Mouse (Mus musculus) liver, postnatal 0 days (tissue): ENCODE measurements around the gene Gja3. TPM values are rescaled to one million over a fixed set of nuclear protein-coding genes. Genes with fewer than 3 reads are reported as not detected.
"Not testable (repeated sequence)": the region's sequence is repeated elsewhere in the genome, so short reads cannot be mapped to it uniquely, and the experiment has no call there.

ENCODE experiments used
- ATAC-seq: fragments of 200-750 bp; cut with Nextera tagmentation; 2 replicates; pipeline ENCODE4 v1.8.0; 2017; ENCODE audit warnings: mild to moderate bottlenecking, moderate library complexity
- DNase-seq: peaks from one replicate; pipeline ENCODE4 v3.0.0-alpha.2; 2016
- H3K27ac ChIP-seq: fragments of 300-500 bp; sonication (generic); 2 replicates; pipeline ENCODE4 v1.5.1; 2014; ENCODE audit warnings: antibody characterized with exemption, moderate library complexity, mild to moderate bottlenecking, low read depth
- H3K27me3 ChIP-seq: fragments of 300-500 bp; sonication (generic); 2 replicates; pipeline ENCODE4 v1.6.1; 2014; ENCODE audit warnings: low read length, control low read depth, mixed read lengths; ENCODE audit not compliant: insufficient read depth
- H3K36me3 ChIP-seq: fragments of 300-500 bp; sonication (generic); replicated peaks from 2 replicates; pipeline ENCODE4 v1.6.1; 2014; ENCODE audit warnings: mild to moderate bottlenecking, control low read depth, low read length, moderate library complexity, mixed read lengths; ENCODE audit not compliant: insufficient read depth
- H3K4me1 ChIP-seq: fragments of 300-500 bp; sonication (generic); 2 replicates; pipeline ENCODE4 v1.6.1; 2014; ENCODE audit warnings: antibody characterized with exemption, mild to moderate bottlenecking, control low read depth; ENCODE audit not compliant: insufficient read depth
- H3K4me2 ChIP-seq: fragments of 300-500 bp; sonication (generic); 2 replicates; pipeline ENCODE4 v1.6.1; 2014; ENCODE audit warnings: low read depth, mild to moderate bottlenecking, low read length, moderate library complexity, mixed read lengths
- H3K4me3 ChIP-seq: fragments of 300-500 bp; sonication (generic); 2 replicates; pipeline ENCODE4 v1.5.1; 2014; ENCODE audit warnings: low read depth, low read length
- H3K9ac ChIP-seq: fragments of 300-500 bp; sonication (generic); replicated peaks from 2 replicates; pipeline ENCODE4 v1.6.1; 2014; ENCODE audit warnings: mild to moderate bottlenecking, moderate library complexity
- H3K9me3 ChIP-seq: fragments of 300-500 bp; sonication (generic); 2 replicates; pipeline ENCODE4 v1.6.1; 2016; ENCODE audit warnings: mild to moderate bottlenecking, control low read depth, low read length, mixed read lengths
- CTCF ChIP-seq: sonication (generic); IDR thresholded peaks from 2 replicates; pipeline ENCODE4 v1.5.1; 2016; ENCODE audit warnings: antibody characterized with exemption, low read depth
- EP300 ChIP-seq: IDR thresholded peaks from 2 replicates; pipeline ENCODE4 v1.6.1; 2016; ENCODE audit warnings: antibody characterized with exemption, low read depth, mild to moderate bottlenecking
- WGBS: fragments of 180-500 bp; shearing (Covaris S2); extraction: QIAGEN DNeasy Blood & Tissue Kit; methylation state at CpG from one replicate; pipeline ENCODE4 v1.1.7; 2014; ENCODE audit not compliant: insufficient replicate concordance; 5-methylcytosine and 5-hydroxymethylcytosine counted together
- polyA plus RNA-seq: library from polyadenylated mRNA; unstranded; fragments of >200 nt; fragmentation: Nextera tagmentation; extraction: Ambion mirVana; gene quantifications from 2 replicates; pipeline ENCODE4 v1.2.1, GENCODE M21; 2015

Gja3 gene
- polyA plus RNA-seq, 1 experiment from 2014 or later: not detected

DNA sequence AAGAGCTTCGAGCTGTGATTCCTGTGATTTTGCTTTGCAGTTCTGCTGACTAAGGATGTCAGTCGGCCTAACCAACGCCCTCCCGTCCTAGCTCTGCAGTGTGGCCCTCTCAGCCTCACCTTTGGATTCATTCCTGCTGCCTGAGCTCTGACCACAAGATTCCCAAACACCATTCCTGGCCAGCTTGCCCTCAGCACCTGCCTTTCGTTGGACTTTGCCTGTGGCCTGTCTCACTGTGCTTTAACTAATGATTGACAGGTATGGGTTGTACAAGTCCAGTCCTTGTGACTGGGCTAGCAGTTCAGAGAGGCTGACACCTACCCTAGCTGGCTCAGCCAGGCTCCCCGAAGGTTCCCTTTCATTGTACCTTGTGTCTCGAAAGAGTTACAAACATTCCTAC lies 31.2 kb upstream of the Gja3 start:
- 59% methylated on average over 7 of the region's 7 CpGs for WGBS
- Histone ChIP-seq H3K27ac (peak overlapping the region; percentile 85), H3K4me2 (peak overlapping the region; percentile 33), H3K9ac (no peak overlapping the region), H3K36me3 (no peaks in the 10 kb centered on the region), H3K9me3 (no peaks in the 10 kb centered on the region), H3K4me1 (peaks cover 8% of the 10 kb centered on the region), H3K4me3 (no peak overlapping the region), H3K27me3 (no peaks in the 10 kb centered on the region)
- ATAC-seq: peak; percentile 98
- DNase-seq: peak; percentile 61
- TF ChIP-seq CTCF (no peak), EP300 (0 out of 2 replicates have a peak, but pooled peaks have one; percentile 51)

GRCm38 (mm10) chr14:57084180-57084668 lies 26.3 kb upstream of the Gja3 start:
- 34% methylated on average over 11 of the region's 11 CpGs for WGBS
- ATAC-seq: no peak
- Histone ChIP-seq H3K36me3 (no peaks in the 10 kb centered on the region), H3K27me3 (no peaks in the 10 kb centered on the region), H3K4me1 (no peaks in the 10 kb centered on the region), H3K27ac (no peak overlapping the region), H3K4me2 (no peak overlapping the region), H3K9ac (no peak overlapping the region), H3K4me3 (no peak overlapping the region), H3K9me3 (no peaks in the 10 kb centered on the region)
- no peak for DNase-seq
- no peak for TF ChIP-seq CTCF
- TF ChIP-seq EP300: no peak

- H3K9me3 ChIP-seq: no peaks in the 10 kb centered on the region
- no peaks in the 10 kb centered on the region for H3K36me3 ChIP-seq
- no peak overlapping the region for H3K4me3 ChIP-seq
- no peaks in the 10 kb centered on the region for H3K4me1 ChIP-seq
- no peak overlapping the region for H3K4me2 ChIP-seq
- DNase-seq: no peak
- TF ChIP-seq CTCF: no peak
- no peak for TF ChIP-seq EP300
- H3K9ac ChIP-seq: no peak overlapping the region
- peak; percentile 40; the same call in 1 of the 2 replicates for ATAC-seq
- WGBS: 73% methylated on average over 1 of the region's 1 CpGs
- no peaks in the 10 kb centered on the region for H3K27me3 ChIP-seq
- no peak overlapping the region for H3K27ac ChIP-seq
Observed at GRCm38 (mm10) chr14:57082863-57083262, 25.0 kb upstream of the Gja3 start.

DNA sequence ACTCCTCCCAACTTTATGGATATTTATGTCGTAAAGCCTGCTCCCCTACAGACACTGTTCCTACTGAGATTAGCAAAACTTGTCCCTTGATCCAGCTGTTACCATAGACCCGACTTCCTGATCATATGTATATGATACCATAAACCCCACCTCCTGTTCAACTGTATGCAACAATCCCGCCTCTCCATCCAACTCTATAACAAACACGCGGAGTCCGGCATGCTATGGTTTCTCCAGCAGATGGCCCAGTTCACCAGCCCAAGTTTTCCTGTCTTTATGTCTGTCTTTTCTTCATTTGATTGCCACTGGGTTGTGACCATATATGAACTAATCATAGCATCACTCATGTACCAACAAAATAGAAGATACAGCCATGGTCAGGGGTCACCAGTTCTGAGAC lies 17.6 kb upstream of the Gja3 start:
- H3K36me3 ChIP-seq: no peaks in the 10 kb centered on the region
- WGBS: 66% methylated on average over 6 of the region's 6 CpGs
- H3K27ac ChIP-seq: no peak overlapping the region
- H3K4me3 ChIP-seq: no peak overlapping the region
- no peak overlapping the region for H3K4me2 ChIP-seq
- H3K4me1 ChIP-seq: no peaks in the 10 kb centered on the region
- TF ChIP-seq CTCF (peak; percentile 63), EP300 (no peak)
- no peak overlapping the region for H3K9ac ChIP-seq
- DNase-seq (peak; percentile 27), ATAC-seq (no peak)
- no peaks in the 10 kb centered on the region for H3K9me3 ChIP-seq
- no peaks in the 10 kb centered on the region for H3K27me3 ChIP-seq

DNA sequence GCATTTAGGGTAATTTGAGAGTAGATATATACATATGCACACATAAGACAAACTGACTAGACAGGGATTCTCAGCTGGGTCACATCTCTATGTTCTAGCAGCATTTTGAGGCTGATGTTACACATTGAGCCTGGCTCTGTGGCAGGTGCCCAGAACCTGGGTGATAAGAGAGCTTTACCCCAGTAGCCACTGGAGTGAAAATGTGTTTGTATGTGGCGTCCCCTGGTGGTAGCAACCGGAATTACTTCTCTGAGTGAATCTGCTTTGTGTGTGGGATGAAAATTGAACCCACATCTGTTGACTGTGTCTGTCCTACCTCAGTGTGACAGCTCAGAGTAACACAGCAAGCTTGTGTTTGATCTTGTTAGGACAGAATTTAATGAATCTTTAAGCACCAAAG lies 12.0 kb upstream of the Gja3 start:
- H3K9ac ChIP-seq, H3K4me1 ChIP-seq, H3K36me3 ChIP-seq, H3K9me3 ChIP-seq, H3K27me3 ChIP-seq, H3K27ac ChIP-seq, H3K4me2 ChIP-seq, ATAC-seq, H3K4me3 ChIP-seq: not testable (repeated sequence)
- WGBS: 3% methylated on average over 2 of the region's 2 CpGs
- TF ChIP-seq CTCF: peak; percentile 82
- peak; percentile 69 for DNase-seq

DNA sequence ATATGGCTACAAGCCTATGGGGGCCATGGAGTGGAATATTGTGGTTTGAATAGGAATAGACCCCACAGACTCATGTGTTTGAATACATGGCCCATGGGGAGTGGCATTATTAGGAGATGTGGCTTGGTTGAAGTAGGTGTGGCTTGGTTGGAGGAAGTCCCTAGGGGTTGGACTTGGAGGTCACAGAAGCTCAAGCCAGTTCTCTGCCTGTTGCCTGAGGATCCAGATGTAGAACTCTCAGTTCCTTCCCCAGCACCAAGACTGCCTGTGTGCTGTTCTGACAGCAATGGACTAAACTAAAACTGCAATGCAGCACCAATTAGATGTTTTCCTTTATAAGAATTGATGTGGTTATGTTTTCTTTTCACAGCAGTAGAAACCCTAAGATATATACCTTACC lies 8.2 kb upstream of the Gja3 start:
- Histone ChIP-seq H3K27ac (no peak overlapping the region), H3K4me1 (no peaks in the 10 kb centered on the region), H3K27me3 (no peaks in the 10 kb centered on the region), H3K4me2 (no peak overlapping the region), H3K9ac (no peak overlapping the region), H3K9me3 (no peaks in the 10 kb centered on the region), H3K36me3 (no peaks in the 10 kb centered on the region), H3K4me3 (no peak overlapping the region)
- DNase-seq (no peak), ATAC-seq (no peak)
- TF ChIP-seq CTCF (no peak), EP300 (no peak)

DNA sequence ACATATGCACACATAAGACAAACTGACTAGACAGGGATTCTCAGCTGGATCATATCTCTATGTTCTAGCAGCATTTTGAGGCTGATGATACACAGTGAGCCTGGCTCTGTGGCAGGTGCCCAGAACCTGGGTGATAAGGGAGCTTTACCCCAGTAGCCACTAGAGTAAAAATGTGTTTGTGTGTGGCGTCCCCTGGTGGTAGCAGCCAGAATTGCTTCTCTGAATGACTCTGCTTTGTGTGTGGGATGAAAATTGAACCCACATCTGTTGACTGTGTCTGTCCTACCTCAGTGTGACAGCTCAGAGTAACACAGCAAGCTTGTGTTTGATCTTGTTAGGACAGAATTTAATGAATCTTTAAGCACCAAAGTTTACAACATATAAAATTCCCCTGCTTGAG lies 2.2 kb upstream of the Gja3 start:
- WGBS: 0% methylated on average over 1 of the region's 1 CpGs
- not testable (repeated sequence) for H3K9ac ChIP-seq, H3K4me3 ChIP-seq, H3K9me3 ChIP-seq, H3K27ac ChIP-seq, H3K36me3 ChIP-seq, H3K4me2 ChIP-seq, H3K4me1 ChIP-seq
- peak; percentile 86 for TF ChIP-seq CTCF
- DNase-seq: peak; percentile 80
- ATAC-seq: peak; percentile 54
- peaks cover 39% of the 10 kb centered on the region for H3K27me3 ChIP-seq
